Mouse (Mus musculus) midbrain, embryonic 12.5 days (tissue): ENCODE results near the gene 2310022A10Rik. TPM values are rescaled to one million over a fixed set of nuclear protein-coding genes. Genes with fewer than 3 reads are reported as not detected.

ENCODE experiments used
- ATAC-seq: fragments of 200-750 bp; cut with Nextera tagmentation; 2 replicates; pipeline ENCODE4 v1.8.0; 2017; ENCODE audit warnings: low read depth, moderate TSS enrichment, moderate library complexity; ENCODE audit not compliant: low FRiP score
- H3K27ac ChIP-seq: fragments of 300-500 bp; sonication (generic); replicated peaks from 2 replicates; pipeline ENCODE4 v1.5.1; 2016; ENCODE audit warnings: mild to moderate bottlenecking
- H3K27me3 ChIP-seq: fragments of 300-500 bp; sonication (generic); 2 replicates; pipeline ENCODE4 v1.6.1; 2016; ENCODE audit warnings: mild to moderate bottlenecking
- H3K36me3 ChIP-seq: fragments of 300-500 bp; sonication (generic); 2 replicates; pipeline ENCODE4 v1.6.1; 2016
- H3K4me1 ChIP-seq: fragments of 300-500 bp; sonication (generic); 2 replicates; pipeline ENCODE4 v1.6.1; 2016
- H3K4me2 ChIP-seq: fragments of 300-500 bp; sonication (generic); replicated peaks from 2 replicates; pipeline ENCODE4 v1.6.1; 2016; ENCODE audit warnings: mild to moderate bottlenecking, moderate library complexity
- H3K4me3 ChIP-seq: fragments of 300-500 bp; sonication (generic); 2 replicates; pipeline ENCODE4 v1.5.1; 2016; ENCODE audit warnings: mild to moderate bottlenecking
- H3K9ac ChIP-seq: fragments of 300-500 bp; sonication (generic); replicated peaks from 2 replicates; pipeline ENCODE4 v1.6.1; 2016; ENCODE audit warnings: mild to moderate bottlenecking, moderate library complexity
- H3K9me3 ChIP-seq: fragments of 300-500 bp; sonication (generic); 2 replicates; pipeline ENCODE4 v1.6.1; 2016; ENCODE audit warnings: mild to moderate bottlenecking
- WGBS: fragments of 180-500 bp; shearing (Covaris S2); methylation state at CpG from one replicate; pipeline ENCODE4 v1.1.7; 2016; 5-methylcytosine and 5-hydroxymethylcytosine counted together
- polyA plus RNA-seq: library from polyadenylated mRNA; unstranded; fragments of >200 nt; fragmentation: Nextera tagmentation; extraction: Ambion mirVana; gene quantifications from 2 replicates; pipeline ENCODE4 v1.2.1, GENCODE M21; 2016

Gene 2310022A10Rik
- polyA plus RNA-seq, 1 experiment from 2014 or later, result 37.4 TPM

GRCm38 (mm10) chr7:27541922-27542321, 11.1 kb upstream of the 2310022A10Rik start:
- Histone ChIP-seq H3K36me3 (peaks cover 17% of the 10 kb centered on the region), H3K4me1 (peaks cover 17% of the 10 kb centered on the region), H3K4me2 (peak overlapping the region; percentile 73), H3K4me3 (peak overlapping the region; percentile 56), H3K27me3 (no peaks in the 10 kb centered on the region), H3K9ac (peak overlapping the region; percentile 71), H3K9me3 (no peaks in the 10 kb centered on the region), H3K27ac (no peak overlapping the region)
- ATAC-seq, result no peak
- 49% methylated on average over 5 of the region's 5 CpGs for WGBS

- ATAC-seq, result peak; percentile 94
- WGBS, result 4% methylated on average over 30 of the region's 30 CpGs
- H3K27me3 ChIP-seq, result no peaks in the 10 kb centered on the region
- peaks cover 17% of the 10 kb centered on the region for H3K4me1 ChIP-seq
- H3K36me3 ChIP-seq, result peaks cover 12% of the 10 kb centered on the region
- H3K27ac ChIP-seq, result 0 out of 2 replicates have a peak overlapping the region, but pooled peaks have one; percentile 15
- no peaks in the 10 kb centered on the region for H3K9me3 ChIP-seq
- H3K9ac ChIP-seq, result peak overlapping the region; percentile 71
- H3K4me3 ChIP-seq, result peak overlapping the region; percentile 56
- H3K4me2 ChIP-seq, result peak overlapping the region; percentile 73
Measured at GRCm38 (mm10) chr7:27542392-27543033, 10.5 kb upstream of the 2310022A10Rik start.

DNA sequence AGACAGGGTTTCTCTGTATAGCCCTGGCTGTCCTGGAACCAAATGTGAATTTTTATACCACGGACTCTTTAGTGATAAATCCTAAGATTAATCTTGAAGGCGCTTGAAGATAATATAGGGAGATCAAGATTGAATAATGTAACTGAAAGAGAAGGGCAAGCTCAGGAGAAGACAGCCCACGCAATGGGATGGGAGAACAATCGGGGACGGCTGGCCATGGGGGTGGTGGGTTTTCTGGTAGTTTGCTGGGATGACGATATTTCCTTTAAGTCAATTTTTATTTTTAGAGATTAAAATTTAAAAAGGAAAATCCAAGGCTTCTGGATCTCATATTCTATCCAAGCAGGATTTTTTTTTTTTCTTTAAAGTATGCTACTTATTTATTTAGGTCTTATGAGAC, 10.0 kb upstream of the 2310022A10Rik start:
- Histone ChIP-seq H3K4me2 (peak overlapping the region; percentile 73), H3K36me3 (peaks cover 7% of the 10 kb centered on the region), H3K4me3 (peak overlapping the region; percentile 56), H3K27me3 (no peaks in the 10 kb centered on the region), H3K9ac (no peak overlapping the region), H3K27ac (0 out of 2 replicates have a peak overlapping the region, but pooled peaks have one; percentile 15), H3K4me1 (peaks cover 17% of the 10 kb centered on the region), H3K9me3 (no peaks in the 10 kb centered on the region)
- ATAC-seq, result no peak
- WGBS, result 62% methylated on average over 6 of the region's 6 CpGs

- no peak for ATAC-seq
- H3K4me2 ChIP-seq, result no peak overlapping the region
- WGBS, result 91% methylated on average over 4 of the region's 4 CpGs
- no peak overlapping the region for H3K4me3 ChIP-seq
- no peaks in the 10 kb centered on the region; the same call in 1 of the 2 replicates for H3K36me3 ChIP-seq
- no peaks in the 10 kb centered on the region for H3K27me3 ChIP-seq
- no peaks in the 10 kb centered on the region for H3K9me3 ChIP-seq
- H3K4me1 ChIP-seq, result peaks cover 17% of the 10 kb centered on the region
- no peak overlapping the region for H3K9ac ChIP-seq
- no peak overlapping the region for H3K27ac ChIP-seq
Measured at GRCm38 (mm10) chr7:27543851-27544250, 9.2 kb upstream of the 2310022A10Rik start.

- H3K36me3 ChIP-seq, result no peaks in the 10 kb centered on the region
- no peak overlapping the region for H3K4me3 ChIP-seq
- H3K9ac ChIP-seq, result no peak overlapping the region
- H3K4me2 ChIP-seq, result no peak overlapping the region
- H3K27ac ChIP-seq, result no peak overlapping the region
- 88% methylated on average over 12 of the region's 12 CpGs for WGBS
- H3K4me1 ChIP-seq, result peaks cover 17% of the 10 kb centered on the region
- H3K9me3 ChIP-seq, result no peaks in the 10 kb centered on the region
- ATAC-seq, result no peak
- H3K27me3 ChIP-seq, result no peaks in the 10 kb centered on the region
Measured at GRCm38 (mm10) chr7:27544675-27545370, 8.2 kb upstream of the 2310022A10Rik start.

DNA sequence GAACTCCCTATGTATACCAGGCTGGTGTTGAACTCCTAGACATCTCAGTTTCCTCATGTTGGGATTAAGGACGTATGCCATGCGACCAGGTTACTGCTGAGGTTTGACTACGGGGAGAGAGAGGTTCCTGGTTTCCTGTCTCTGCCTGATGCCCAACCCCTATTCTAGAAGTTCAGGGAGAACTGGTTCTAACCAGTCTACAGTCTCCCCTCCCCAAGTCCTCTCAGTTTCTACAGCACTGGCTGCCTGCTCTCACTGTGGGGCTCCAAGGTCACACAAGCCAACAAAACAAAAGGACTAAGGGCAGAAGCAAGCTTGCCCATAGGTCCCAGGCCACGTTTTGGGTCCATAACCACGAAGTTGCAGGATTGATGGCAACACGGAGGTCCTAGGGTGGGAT, 3.4 kb upstream of the 2310022A10Rik start:
- no peaks in the 10 kb centered on the region for H3K36me3 ChIP-seq
- H3K9ac ChIP-seq, result no peak overlapping the region
- H3K27me3 ChIP-seq, result no peaks in the 10 kb centered on the region
- H3K9me3 ChIP-seq, result no peaks in the 10 kb centered on the region
- peaks cover 14% of the 10 kb centered on the region for H3K4me1 ChIP-seq
- no peak overlapping the region for H3K4me2 ChIP-seq
- WGBS, result 79% methylated on average over 6 of the region's 6 CpGs
- H3K4me3 ChIP-seq, result no peak overlapping the region
- no peak for ATAC-seq
- H3K27ac ChIP-seq, result no peak overlapping the region

- no peak for ATAC-seq
- Histone ChIP-seq H3K27me3 (no peaks in the 10 kb centered on the region), H3K4me1 (peaks cover 17% of the 10 kb centered on the region), H3K4me2 (peak overlapping the region; percentile 82), H3K36me3 (peaks cover 12% of the 10 kb centered on the region; the same call in 1 of the 2 replicates), H3K9ac (peak overlapping the region; percentile 47; the same call in 1 of the 2 replicates), H3K4me3 (peak overlapping the region; percentile 84), H3K27ac (0 out of 2 replicates have a peak overlapping the region, but pooled peaks have one; percentile 8), H3K9me3 (no peaks in the 10 kb centered on the region)
- 58% methylated on average over 5 of the region's 5 CpGs for WGBS
Measured at GRCm38 (mm10) chr7:27552070-27552469, 963 bp upstream of the 2310022A10Rik start.

DNA sequence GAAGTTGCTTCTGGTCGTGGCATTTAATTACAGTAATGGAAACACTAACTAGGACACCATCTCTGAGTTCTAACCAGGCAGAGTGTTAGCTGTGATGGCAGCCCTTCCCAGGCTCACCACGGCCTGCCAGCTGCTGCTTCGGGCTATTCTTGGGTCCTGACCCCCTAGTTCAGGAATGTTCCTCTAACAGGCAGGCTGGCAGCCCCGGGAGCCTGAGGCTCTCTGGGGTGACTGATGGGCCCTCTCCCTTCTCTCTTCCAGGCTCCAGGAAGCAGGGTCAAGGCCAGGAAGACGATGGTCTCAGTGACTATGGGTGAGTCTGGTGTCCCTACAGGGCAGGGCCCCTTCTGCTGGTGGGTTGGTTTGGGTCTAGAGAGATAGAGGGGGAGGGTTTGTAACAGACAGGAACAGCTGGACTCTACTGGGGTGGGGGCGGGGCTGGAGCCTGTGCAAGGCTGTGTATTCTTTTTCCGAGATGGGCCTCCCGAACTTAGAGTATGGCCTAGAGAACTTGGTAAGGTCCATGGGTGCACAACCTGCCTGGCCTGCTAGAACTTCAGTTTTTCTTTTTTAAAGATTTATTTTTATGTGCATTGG, 7.4 kb downstream of the 2310022A10Rik start:
- Histone ChIP-seq H3K4me1 (no peaks in the 10 kb centered on the region), H3K4me2 (no peak overlapping the region), H3K4me3 (no peak overlapping the region), H3K36me3 (peaks cover 69% of the 10 kb centered on the region), H3K27me3 (no peaks in the 10 kb centered on the region), H3K9me3 (no peaks in the 10 kb centered on the region), H3K9ac (no peak overlapping the region), H3K27ac (no peak overlapping the region)
- WGBS, result 84% methylated on average over 8 of the region's 8 CpGs
- ATAC-seq, result no peak

DNA sequence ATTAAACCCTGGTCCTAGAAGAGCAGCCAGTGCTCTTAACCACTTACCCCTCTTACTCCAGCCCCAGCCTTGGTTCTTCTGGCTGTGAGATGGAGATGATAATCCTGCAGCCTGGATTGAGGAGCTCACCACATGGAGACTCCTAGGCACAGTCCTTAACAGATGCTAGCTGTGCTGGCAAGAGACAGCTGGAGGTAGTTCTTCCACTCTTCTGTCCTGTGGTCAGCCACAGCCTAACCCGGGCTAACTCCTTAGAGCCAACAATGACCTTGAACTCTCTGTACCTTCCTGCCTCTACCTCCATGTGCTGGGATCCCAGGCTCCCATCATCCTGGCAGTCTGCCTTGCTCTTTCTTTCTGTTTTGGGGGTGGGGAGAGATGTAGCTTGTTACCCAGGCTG, 7.9 kb downstream of the 2310022A10Rik start:
- Histone ChIP-seq H3K9ac (no peak overlapping the region), H3K36me3 (peaks cover 70% of the 10 kb centered on the region), H3K4me3 (no peak overlapping the region), H3K4me2 (no peak overlapping the region), H3K27ac (no peak overlapping the region), H3K4me1 (no peaks in the 10 kb centered on the region), H3K9me3 (no peaks in the 10 kb centered on the region), H3K27me3 (no peaks in the 10 kb centered on the region)
- no peak for ATAC-seq
- 91% methylated on average over 1 of the region's 1 CpGs for WGBS

DNA sequence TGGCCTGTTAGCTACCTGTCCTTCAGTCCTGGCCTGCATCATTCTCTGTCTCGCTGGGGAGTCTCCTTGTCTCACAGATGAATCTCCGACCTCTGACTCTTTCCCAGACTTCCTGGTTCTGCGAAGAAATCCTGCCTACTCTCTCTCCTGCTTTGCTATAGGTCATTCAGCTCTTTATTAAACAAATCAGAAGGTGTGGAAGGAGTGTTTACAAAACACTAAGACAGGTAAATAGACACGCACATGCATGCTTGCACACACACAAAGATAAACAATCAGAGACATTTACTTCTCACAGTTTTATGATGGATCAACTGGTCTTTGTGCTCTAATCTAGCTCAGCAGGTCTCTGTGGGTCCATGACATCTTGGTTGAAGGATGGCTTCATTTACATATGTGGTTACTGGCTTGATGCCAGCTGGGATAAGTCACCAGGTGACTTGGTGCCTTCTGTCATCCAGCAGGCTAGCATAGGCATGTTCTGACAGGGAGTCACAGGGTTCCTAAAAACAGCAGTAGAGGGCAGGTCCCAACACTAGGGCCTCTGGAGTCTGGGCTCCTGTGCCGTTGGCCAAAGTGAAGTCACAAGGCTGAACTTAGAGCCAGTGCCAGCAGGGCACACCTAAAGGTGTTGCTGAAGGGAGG, 16.7 kb downstream of the 2310022A10Rik start:
- no peak overlapping the region for H3K27ac ChIP-seq
- no peak overlapping the region for H3K4me2 ChIP-seq
- H3K9me3 ChIP-seq, result no peaks in the 10 kb centered on the region
- no peak overlapping the region for H3K9ac ChIP-seq
- H3K36me3 ChIP-seq, result peaks cover 76% of the 10 kb centered on the region
- no peaks in the 10 kb centered on the region for H3K4me1 ChIP-seq
- ATAC-seq, result no peak
- WGBS, result 88% methylated on average over 5 of the region's 5 CpGs
- H3K27me3 ChIP-seq, result no peaks in the 10 kb centered on the region
- no peak overlapping the region for H3K4me3 ChIP-seq

DNA sequence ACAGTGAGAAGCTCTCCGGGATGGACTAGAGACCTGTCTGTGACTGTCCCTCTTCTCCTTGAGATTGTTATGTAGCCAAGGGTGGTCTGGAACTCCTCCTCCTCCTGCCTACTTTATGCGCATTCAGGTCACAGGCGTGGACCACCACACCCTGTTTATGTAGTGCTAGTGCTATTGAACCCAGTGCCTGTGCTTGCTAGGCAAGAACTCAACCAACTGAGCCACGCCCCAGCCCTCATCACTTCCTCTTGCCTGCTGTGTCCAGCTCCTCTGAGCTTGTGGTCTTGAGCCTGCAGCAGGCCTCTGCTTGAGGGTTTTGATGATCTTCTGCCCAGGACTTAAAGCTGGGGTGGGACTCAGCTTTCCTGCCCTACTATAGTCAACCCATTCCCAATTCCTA, 19.1 kb downstream of the 2310022A10Rik start:
- WGBS, result 94% methylated on average over 4 of the region's 4 CpGs
- Histone ChIP-seq H3K9ac (no peak overlapping the region), H3K4me2 (no peak overlapping the region), H3K4me1 (no peaks in the 10 kb centered on the region), H3K9me3 (no peaks in the 10 kb centered on the region), H3K4me3 (no peak overlapping the region), H3K27ac (no peak overlapping the region), H3K27me3 (no peaks in the 10 kb centered on the region), H3K36me3 (peaks cover 82% of the 10 kb centered on the region)
- ATAC-seq, result no peak
